Mouse (Mus musculus): Measurements from ENCODE around the gene Irx4.

Gene Irx4

GRCm38 (mm10) chr13:73263128-73263971 is 3.1 kb downstream of the Irx4 start:
- no peak for DNase-seq (ENCODE audit: low read depth, low spot score)
- no peaks in the 10 kb centered on the region for H3K36me3 ChIP-seq (ENCODE audit: control insufficient read depth, insufficient read depth, low read length, poor library complexity, severe bottlenecking)
- H3K27me3 ChIP-seq (ENCODE audit: control insufficient read depth, insufficient read depth, low read length, poor library complexity, severe bottlenecking): 0 out of 2 replicates have a peak, but pooled peaks cover 4% of the 10 kb centered on the region

GRCm38 (mm10) chr13:73264166-73264735 is 4.0 kb downstream of the Irx4 start:
- H3K36me3 ChIP-seq (ENCODE audit: control insufficient read depth, insufficient read depth, low read length, poor library complexity, severe bottlenecking): no peaks in the 10 kb centered on the region
- H3K27me3 ChIP-seq (ENCODE audit: control insufficient read depth, insufficient read depth, low read length, poor library complexity, severe bottlenecking): 0 out of 2 replicates have a peak, but pooled peaks cover 4% of the 10 kb centered on the region
- DNase-seq (ENCODE audit: low read depth, low spot score): no peak

GRCm38 (mm10) chr13:73264831-73265230 is 4.6 kb downstream of the Irx4 start:
- no peak for DNase-seq (ENCODE audit: low read depth, low spot score)
- no peaks in the 10 kb centered on the region for H3K36me3 ChIP-seq (ENCODE audit: control insufficient read depth, insufficient read depth, low read length, poor library complexity, severe bottlenecking)
- 0 out of 2 replicates have a peak, but pooled peaks cover 6% of the 10 kb centered on the region for H3K27me3 ChIP-seq (ENCODE audit: control insufficient read depth, insufficient read depth, low read length, poor library complexity, severe bottlenecking)

GRCm38 (mm10) chr13:73265442-73265841 is 5.2 kb downstream of the Irx4 start:
- DNase-seq (ENCODE audit: low read depth, low spot score): no peak
- Histone ChIP-seq H3K36me3 (ENCODE audit: control insufficient read depth, insufficient read depth, low read length, poor library complexity, severe bottlenecking) (no peaks in the 10 kb centered on the region), H3K27me3 (ENCODE audit: control insufficient read depth, insufficient read depth, low read length, poor library complexity, severe bottlenecking) (0 out of 2 replicates have a peak, but pooled peaks cover 7% of the 10 kb centered on the region)

- H3K36me3 ChIP-seq (ENCODE audit: control insufficient read depth, insufficient read depth, low read length, poor library complexity, severe bottlenecking): no peaks in the 10 kb centered on the region
- DNase-seq (ENCODE audit: low read depth, low spot score): no peak
- H3K27me3 ChIP-seq (ENCODE audit: control insufficient read depth, insufficient read depth, low read length, poor library complexity, severe bottlenecking): 0 out of 2 replicates have a peak, but pooled peaks cover 7% of the 10 kb centered on the region
Measured at GRCm38 (mm10) chr13:73267551-73267950, 7.3 kb downstream of the Irx4 start.

- no peak for DNase-seq (ENCODE audit: low read depth, low spot score)
- Histone ChIP-seq H3K36me3 (ENCODE audit: control insufficient read depth, insufficient read depth, low read length, poor library complexity, severe bottlenecking) (no peaks in the 10 kb centered on the region), H3K27me3 (ENCODE audit: control insufficient read depth, insufficient read depth, low read length, poor library complexity, severe bottlenecking) (0 out of 2 replicates have a peak, but pooled peaks cover 7% of the 10 kb centered on the region)
Measured at GRCm38 (mm10) chr13:73268702-73269101, 8.4 kb downstream of the Irx4 start.

GRCm38 (mm10) chr13:73269251-73269650 is 9.0 kb downstream of the Irx4 start:
- H3K36me3 ChIP-seq (ENCODE audit: control insufficient read depth, insufficient read depth, low read length, poor library complexity, severe bottlenecking): no peaks in the 10 kb centered on the region
- DNase-seq (ENCODE audit: low read depth, low spot score): no peak
- H3K27me3 ChIP-seq (ENCODE audit: control insufficient read depth, insufficient read depth, low read length, poor library complexity, severe bottlenecking): 0 out of 2 replicates have a peak, but pooled peaks cover 7% of the 10 kb centered on the region

- 0 out of 2 replicates have a peak, but pooled peaks cover 5% of the 10 kb centered on the region for H3K27me3 ChIP-seq (ENCODE audit: control insufficient read depth, insufficient read depth, low read length, poor library complexity, severe bottlenecking)
- DNase-seq (ENCODE audit: low read depth, low spot score): no peak
- no peaks in the 10 kb centered on the region for H3K36me3 ChIP-seq (ENCODE audit: control insufficient read depth, insufficient read depth, low read length, poor library complexity, severe bottlenecking)
Measured at GRCm38 (mm10) chr13:73269891-73270290, 9.6 kb downstream of the Irx4 start.

- H3K27me3 ChIP-seq (ENCODE audit: control insufficient read depth, insufficient read depth, low read length, poor library complexity, severe bottlenecking): 0 out of 2 replicates have a peak, but pooled peaks cover 4% of the 10 kb centered on the region
- no peaks in the 10 kb centered on the region for H3K36me3 ChIP-seq (ENCODE audit: control insufficient read depth, insufficient read depth, low read length, poor library complexity, severe bottlenecking)
- DNase-seq (ENCODE audit: low read depth, low spot score): no peak
Measured at GRCm38 (mm10) chr13:73270451-73271081, 10.3 kb downstream of the Irx4 start.

GRCm38 (mm10) chr13:73271336-73272242 is 11.3 kb downstream of the Irx4 start:
- no peaks in the 10 kb centered on the region for H3K36me3 ChIP-seq (ENCODE audit: control insufficient read depth, insufficient read depth, low read length, poor library complexity, severe bottlenecking)
- DNase-seq (ENCODE audit: low read depth, low spot score): no peak
- H3K27me3 ChIP-seq (ENCODE audit: control insufficient read depth, insufficient read depth, low read length, poor library complexity, severe bottlenecking): 0 out of 2 replicates have a peak, but pooled peaks cover 4% of the 10 kb centered on the region

- DNase-seq (ENCODE audit: low read depth, low spot score): no peak
- H3K36me3 ChIP-seq (ENCODE audit: control insufficient read depth, insufficient read depth, low read length, poor library complexity, severe bottlenecking): no peaks in the 10 kb centered on the region
- H3K27me3 ChIP-seq (ENCODE audit: control insufficient read depth, insufficient read depth, low read length, poor library complexity, severe bottlenecking): 0 out of 2 replicates have a peak, but pooled peaks cover 3% of the 10 kb centered on the region
Measured at GRCm38 (mm10) chr13:73272794-73273282, 12.6 kb downstream of the Irx4 start.

- Histone ChIP-seq H3K36me3 (ENCODE audit: control insufficient read depth, insufficient read depth, low read length, poor library complexity, severe bottlenecking) (no peaks in the 10 kb centered on the region), H3K27me3 (ENCODE audit: control insufficient read depth, insufficient read depth, low read length, poor library complexity, severe bottlenecking) (0 out of 2 replicates have a peak, but pooled peaks cover 3% of the 10 kb centered on the region)
- DNase-seq (ENCODE audit: low read depth, low spot score): no peak
Measured at GRCm38 (mm10) chr13:73273536-73273935, 13.3 kb downstream of the Irx4 start.

GRCm38 (mm10) chr13:73277361-73277760 is 17.1 kb downstream of the Irx4 start:
- Histone ChIP-seq H3K27me3 (ENCODE audit: control insufficient read depth, insufficient read depth, low read length, poor library complexity, severe bottlenecking) (no peaks in the 10 kb centered on the region), H3K36me3 (ENCODE audit: control insufficient read depth, insufficient read depth, low read length, poor library complexity, severe bottlenecking) (no peaks in the 10 kb centered on the region)
- no peak for DNase-seq (ENCODE audit: low read depth, low spot score)

GRCm38 (mm10) chr13:73277797-73278196 is 17.5 kb downstream of the Irx4 start:
- DNase-seq (ENCODE audit: low read depth, low spot score): no peak
- Histone ChIP-seq H3K27me3 (ENCODE audit: control insufficient read depth, insufficient read depth, low read length, poor library complexity, severe bottlenecking) (no peaks in the 10 kb centered on the region), H3K36me3 (ENCODE audit: control insufficient read depth, insufficient read depth, low read length, poor library complexity, severe bottlenecking) (no peaks in the 10 kb centered on the region)

All from splenic B cell, adult 2 months (primary cell).